Mouse (Mus musculus): ENCODE measurements around the gene Nek1.

GRCm38 (mm10) chr8:60965306-60965705, 27.7 kb upstream of the Nek1 start:
- TF ChIP-seq CTCF (IDR thresholded peaks at IDR 0.05; ENCODE audit: insufficient read depth, low read length) (no peak), POLR2A (IDR thresholded peaks at IDR 0.05; ENCODE audit: borderline replicate concordance, extremely low read depth, low read depth, low read length) (no peak)

All from lung, adult 2 months (tissue).